Mouse (Mus musculus): ENCODE measurements around the gene Uvrag. TPM values are rescaled to one million over a fixed set of nuclear protein-coding genes. Genes with fewer than 3 reads are reported as not detected.

Gene Uvrag
- polyA plus RNA-seq, 1 experiment from 2014 or later: 15.7 TPM

- WGBS: 93% methylated on average over 3 of the region's 3 CpGs
- Histone ChIP-seq H3K27me3 (no peaks in the 10 kb centered on the region), H3K9ac (no peak overlapping the region), H3K4me3 (no peak overlapping the region), H3K27ac (no peak overlapping the region), H3K9me3 (no peaks in the 10 kb centered on the region), H3K4me1 (peaks cover 28% of the 10 kb centered on the region), H3K4me2 (replicated peaks) (no peak overlapping the region), H3K36me3 (no peaks in the 10 kb centered on the region; the same call in 1 of the 2 replicates)
- ATAC-seq (ENCODE audit: low FRiP score, low read depth): no peak
Measured at GRCm38 (mm10) chr7:99023931-99024330, 117.0 kb downstream of the Uvrag start.

GRCm38 (mm10) chr7:99021277-99021676 is 119.7 kb downstream of the Uvrag start:
- no peak overlapping the region for H3K4me3 ChIP-seq
- H3K27ac ChIP-seq: no peak overlapping the region
- H3K36me3 ChIP-seq: no peaks in the 10 kb centered on the region; the same call in 1 of the 2 replicates
- whole genome bisulfite sequencing: 38% methylated on average over 4 of the region's 4 CpGs
- no peak overlapping the region for H3K4me2 ChIP-seq (replicated peaks)
- no peak overlapping the region for H3K9ac ChIP-seq
- ATAC-seq (ENCODE audit: low FRiP score, low read depth): no peak
- peaks cover 18% of the 10 kb centered on the region for H3K4me1 ChIP-seq
- no peaks in the 10 kb centered on the region for H3K27me3 ChIP-seq
- H3K9me3 ChIP-seq: no peaks in the 10 kb centered on the region

GRCm38 (mm10) chr7:99020353-99020752 is 120.6 kb downstream of the Uvrag start:
- H3K9ac ChIP-seq: no peak overlapping the region
- no peak overlapping the region for H3K4me2 ChIP-seq (replicated peaks)
- H3K36me3 ChIP-seq: no peaks in the 10 kb centered on the region; the same call in 1 of the 2 replicates
- H3K4me3 ChIP-seq: no peak overlapping the region
- no peaks in the 10 kb centered on the region for H3K9me3 ChIP-seq
- no peak for ATAC-seq (ENCODE audit: low FRiP score, low read depth)
- H3K27me3 ChIP-seq: no peaks in the 10 kb centered on the region
- H3K4me1 ChIP-seq: peaks cover 26% of the 10 kb centered on the region
- 46% methylated on average over 4 of the region's 4 CpGs for WGBS
- H3K27ac ChIP-seq: no peak overlapping the region

- Histone ChIP-seq H3K36me3 (no peaks in the 10 kb centered on the region), H3K4me3 (no peak overlapping the region), H3K9me3 (no peaks in the 10 kb centered on the region), H3K4me1 (peaks cover 30% of the 10 kb centered on the region), H3K4me2 (replicated peaks) (no peak overlapping the region), H3K27ac (no peak overlapping the region), H3K9ac (no peak overlapping the region), H3K27me3 (no peaks in the 10 kb centered on the region)
- no peak for ATAC-seq (ENCODE audit: low FRiP score, low read depth)
- WGBS: 68% methylated on average over 2 of the region's 2 CpGs
Measured at GRCm38 (mm10) chr7:99017224-99017844, 123.6 kb downstream of the Uvrag start.

GRCm38 (mm10) chr7:99015914-99016313 is 125.0 kb downstream of the Uvrag start:
- no peaks in the 10 kb centered on the region for H3K9me3 ChIP-seq
- no peaks in the 10 kb centered on the region for H3K27me3 ChIP-seq
- no peak overlapping the region for H3K4me3 ChIP-seq
- H3K4me2 ChIP-seq (replicated peaks): peak overlapping the region; percentile 33; the same call in 1 of the 2 replicates
- no peaks in the 10 kb centered on the region for H3K36me3 ChIP-seq
- peak; percentile 10; the same call in 1 of the 2 replicates for ATAC-seq (ENCODE audit: low FRiP score, low read depth)
- H3K4me1 ChIP-seq: peaks cover 23% of the 10 kb centered on the region
- no peak overlapping the region for H3K9ac ChIP-seq
- 45% methylated on average over 8 of the region's 8 CpGs for WGBS
- H3K27ac ChIP-seq: no peak overlapping the region

- 32% methylated on average over 17 of the region's 17 CpGs for WGBS
- Histone ChIP-seq H3K27ac (no peak overlapping the region; the same call in 1 of the 2 replicates), H3K36me3 (no peaks in the 10 kb centered on the region), H3K4me2 (replicated peaks) (peak overlapping the region; percentile 33), H3K4me1 (peaks cover 20% of the 10 kb centered on the region), H3K4me3 (no peak overlapping the region), H3K27me3 (no peaks in the 10 kb centered on the region), H3K9me3 (no peaks in the 10 kb centered on the region), H3K9ac (no peak overlapping the region)
- peak; percentile 73 for ATAC-seq (ENCODE audit: low FRiP score, low read depth)
Measured at GRCm38 (mm10) chr7:99015419-99015818, 125.5 kb downstream of the Uvrag start.

GRCm38 (mm10) chr7:99014620-99015019 is 126.3 kb downstream of the Uvrag start:
- H3K27me3 ChIP-seq: no peaks in the 10 kb centered on the region
- H3K4me2 ChIP-seq (replicated peaks): no peak overlapping the region
- H3K9ac ChIP-seq: no peak overlapping the region
- no peaks in the 10 kb centered on the region for H3K36me3 ChIP-seq
- ATAC-seq (ENCODE audit: low FRiP score, low read depth): no peak
- WGBS: 76% methylated on average over 4 of the region's 4 CpGs
- H3K9me3 ChIP-seq: no peaks in the 10 kb centered on the region
- peaks cover 14% of the 10 kb centered on the region for H3K4me1 ChIP-seq
- no peak overlapping the region for H3K4me3 ChIP-seq
- no peak overlapping the region for H3K27ac ChIP-seq

- ATAC-seq (ENCODE audit: low FRiP score, low read depth): no peak
- Histone ChIP-seq H3K4me3 (no peak overlapping the region), H3K27ac (no peak overlapping the region), H3K36me3 (0 out of 2 replicates have a peak, but pooled peaks cover 6% of the 10 kb centered on the region), H3K9ac (no peak overlapping the region), H3K4me2 (replicated peaks) (no peak overlapping the region), H3K27me3 (no peaks in the 10 kb centered on the region), H3K9me3 (no peaks in the 10 kb centered on the region), H3K4me1 (peaks cover 3% of the 10 kb centered on the region; the same call in 1 of the 2 replicates)
- 58% methylated on average over 16 of the region's 16 CpGs for WGBS
Measured at GRCm38 (mm10) chr7:99007506-99008354, 133.2 kb downstream of the Uvrag start.

GRCm38 (mm10) chr7:99003231-99003630 is 137.7 kb downstream of the Uvrag start:
- 73% methylated on average over 6 of the region's 6 CpGs for WGBS
- no peak for ATAC-seq (ENCODE audit: low FRiP score, low read depth)
- no peak overlapping the region for H3K4me3 ChIP-seq

GRCm38 (mm10) chr7:98998722-98999121 is 142.2 kb downstream of the Uvrag start:
- H3K36me3 ChIP-seq: no peaks in the 10 kb centered on the region
- no peak overlapping the region for H3K27ac ChIP-seq
- no peak overlapping the region for H3K4me3 ChIP-seq
- no peaks in the 10 kb centered on the region for H3K27me3 ChIP-seq
- no peaks in the 10 kb centered on the region for H3K9me3 ChIP-seq
- no peak overlapping the region for H3K4me2 ChIP-seq (replicated peaks)
- ATAC-seq (ENCODE audit: low FRiP score, low read depth): no peak
- peaks cover 22% of the 10 kb centered on the region for H3K4me1 ChIP-seq
- H3K9ac ChIP-seq: no peak overlapping the region

More at GRCm38 (mm10) chr7:99003231-99003630, 137.7 kb downstream of the Uvrag start:
- Histone ChIP-seq H3K27me3 (no peaks in the 10 kb centered on the region), H3K4me2 (replicated peaks) (no peak overlapping the region), H3K9me3 (no peaks in the 10 kb centered on the region), H3K27ac (no peak overlapping the region), H3K36me3 (0 out of 2 replicates have a peak, but pooled peaks cover 6% of the 10 kb centered on the region), H3K4me1 (peaks cover 7% of the 10 kb centered on the region; the same call in 1 of the 2 replicates), H3K9ac (no peak overlapping the region)

- 69% methylated on average over 7 of the region's 7 CpGs for WGBS
- ATAC-seq (ENCODE audit: low FRiP score, low read depth): no peak
- Histone ChIP-seq H3K4me1 (peaks cover 29% of the 10 kb centered on the region), H3K9ac (no peak overlapping the region), H3K4me2 (replicated peaks) (no peak overlapping the region), H3K4me3 (no peak overlapping the region), H3K36me3 (no peaks in the 10 kb centered on the region), H3K27ac (no peak overlapping the region), H3K9me3 (no peaks in the 10 kb centered on the region), H3K27me3 (no peaks in the 10 kb centered on the region)
Measured at GRCm38 (mm10) chr7:98997760-98998159, 143.2 kb downstream of the Uvrag start.

GRCm38 (mm10) chr7:98996791-98997190 is 144.2 kb downstream of the Uvrag start:
- H3K27ac ChIP-seq: no peak overlapping the region
- 90% methylated on average over 6 of the region's 6 CpGs for WGBS

More at GRCm38 (mm10) chr7:98996791-98997190, 144.2 kb downstream of the Uvrag start:
- Histone ChIP-seq H3K4me3 (no peak overlapping the region), H3K4me1 (peaks cover 39% of the 10 kb centered on the region), H3K36me3 (no peaks in the 10 kb centered on the region), H3K4me2 (replicated peaks) (no peak overlapping the region), H3K9ac (no peak overlapping the region), H3K27me3 (no peaks in the 10 kb centered on the region), H3K9me3 (no peaks in the 10 kb centered on the region)
- no peak for ATAC-seq (ENCODE audit: low FRiP score, low read depth)
